Mouse (Mus musculus): ENCODE data around the gene Pfdn5.

Pfdn5 gene

DNA sequence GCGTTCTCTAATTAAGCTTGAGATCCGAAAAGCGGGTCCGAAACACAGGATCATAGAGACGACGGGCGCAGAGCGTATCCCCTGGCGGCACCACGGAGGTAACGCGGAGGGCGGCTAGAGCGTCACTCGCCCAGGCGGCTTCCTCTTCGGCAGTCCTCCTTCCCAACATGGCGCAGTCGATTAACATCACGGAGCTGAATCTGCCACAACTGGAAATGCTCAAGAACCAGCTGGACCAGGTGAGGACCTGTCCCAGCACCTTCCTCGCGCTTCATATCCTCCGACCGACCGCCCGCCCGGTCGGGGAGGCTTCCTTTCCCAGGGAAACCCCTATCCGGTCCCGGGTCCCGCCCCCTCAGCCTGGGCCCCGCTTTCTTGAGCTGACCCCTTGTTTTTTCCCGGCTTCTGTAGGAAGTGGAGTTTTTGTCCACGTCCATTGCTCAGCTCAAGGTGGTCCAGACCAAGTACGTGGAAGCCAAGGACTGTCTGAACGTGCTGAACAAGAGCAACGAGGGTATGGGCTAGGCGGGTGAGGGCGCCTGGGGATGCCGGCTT lies at the start of gene Pfdn5:
Gene Pfdn5 (plus strand): TSS at position 95 of the 555 bp plus-strand sequence.
- peak; percentile 84 to 88 for DNase-seq

DNA sequence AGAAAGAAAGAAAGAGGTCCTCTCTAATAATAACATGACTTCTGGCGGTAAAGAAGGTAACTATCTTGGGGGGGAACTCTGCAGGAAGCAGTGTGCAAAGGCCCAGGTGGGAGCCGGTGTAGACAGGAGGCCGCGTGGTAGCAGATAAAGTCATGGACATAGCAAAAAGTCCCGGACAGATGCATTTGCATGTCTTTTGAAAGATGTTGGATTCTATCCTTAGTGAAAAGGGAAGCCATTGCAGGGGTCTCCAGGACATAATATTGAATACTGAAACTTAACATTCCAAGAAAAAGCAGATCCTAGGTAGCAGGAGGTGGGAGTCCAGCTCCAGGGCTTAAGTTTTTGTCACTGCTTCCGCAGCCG lies 47.2 kb upstream of the Pfdn5 start:
- DNase-seq: no peak

- DNase-seq: peak; percentile 81 to 85
Measured at GRCm38 (mm10) chr15:102279092-102279782, 46.7 kb upstream of the Pfdn5 start, which contains the start of gene Mfsd5. Gene Mfsd5, plus strand, starts transcription at chr15:102279454.

GRCm38 (mm10) chr15:102279783-102280520 lies 46.0 kb upstream of the Pfdn5 start:
- DNase-seq: peak in 1 of 2 experiments; percentile 22

DNA sequence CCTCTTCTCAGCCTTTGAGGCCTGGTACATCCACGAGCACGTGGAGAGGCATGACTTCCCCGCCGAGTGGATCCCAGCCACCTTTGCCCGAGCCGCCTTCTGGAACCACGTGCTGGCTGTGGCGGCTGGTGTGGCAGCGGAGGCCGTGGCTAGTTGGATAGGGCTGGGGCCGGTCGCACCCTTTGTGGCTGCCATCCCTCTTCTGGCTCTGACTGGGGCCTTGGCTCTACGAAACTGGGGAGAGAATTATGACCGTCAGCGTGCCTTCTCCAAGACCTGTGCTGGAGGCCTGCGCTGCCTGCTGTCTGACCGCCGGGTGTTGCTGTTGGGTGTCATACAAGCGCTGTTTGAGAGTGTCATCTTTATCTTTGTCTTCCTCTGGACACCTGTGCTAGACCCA lies 45.3 kb upstream of the Pfdn5 start:
- no peak for DNase-seq

- no peak for DNase-seq
Measured at GRCm38 (mm10) chr15:102282463-102283292, 43.2 kb upstream of the Pfdn5 start.

GRCm38 (mm10) chr15:102283648-102284047 lies 42.3 kb upstream of the Pfdn5 start:
- DNase-seq: no peak

DNA sequence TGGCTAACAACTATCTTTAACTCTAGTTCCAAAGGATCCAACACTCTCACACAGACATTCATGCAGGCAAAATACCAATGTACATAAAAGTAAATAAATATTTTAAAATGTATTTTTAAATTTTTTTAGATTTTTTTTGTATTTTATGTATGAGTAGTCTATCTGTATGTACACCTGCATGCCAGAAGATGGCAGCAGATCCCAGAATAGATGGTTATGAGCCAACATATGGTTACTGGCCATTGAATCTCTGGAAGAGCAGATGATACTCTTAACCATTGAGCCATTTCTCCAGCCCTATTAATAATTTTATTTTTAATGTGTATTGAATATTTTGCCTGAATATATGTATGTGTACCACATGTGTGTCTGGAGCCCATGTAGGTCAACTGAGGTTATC lies 38.5 kb upstream of the Pfdn5 start:
- DNase-seq: peak in 1 of 2 experiments; percentile 56

DNA sequence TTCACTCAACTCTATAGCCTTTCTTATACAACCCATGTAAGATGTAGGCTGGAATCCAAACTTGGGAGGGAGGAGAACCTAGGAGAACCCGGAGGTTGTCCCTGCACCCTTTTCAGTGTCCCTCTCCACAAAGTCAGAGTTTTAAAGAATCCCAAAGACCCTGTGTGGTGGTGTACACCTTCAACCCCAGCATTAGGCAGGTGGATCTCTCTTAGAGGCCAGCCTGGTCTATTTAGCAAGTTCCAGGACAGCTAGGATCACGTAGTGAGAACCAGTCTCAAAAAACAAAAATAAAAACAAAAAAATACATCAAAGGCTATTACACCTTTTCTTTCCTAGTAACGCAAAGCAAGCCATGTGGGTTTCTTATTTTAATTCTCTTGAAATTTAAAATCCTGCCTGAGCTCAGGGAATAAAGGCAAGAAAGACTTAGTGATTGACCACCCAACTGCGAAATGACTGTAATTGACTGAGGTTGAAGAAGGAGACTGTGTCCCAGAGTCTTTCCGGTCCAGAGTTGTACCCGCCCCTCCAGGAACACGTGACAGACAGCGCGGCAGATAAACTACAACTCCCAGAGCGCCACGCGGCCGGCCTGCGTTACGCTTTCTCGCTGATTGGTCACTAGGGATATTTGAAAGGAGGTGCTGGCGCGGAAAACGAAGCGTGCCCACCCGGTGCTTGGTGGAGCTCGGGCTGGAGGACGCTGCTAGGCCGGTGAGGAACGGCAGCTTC lies 30.1 kb upstream of the Pfdn5 start, which contains the start of gene Espl1:
Gene Espl1 (plus strand): TSS at position 634 of the 735 bp plus-strand sequence.
- peak; percentile 94 to 95 for DNase-seq

DNA sequence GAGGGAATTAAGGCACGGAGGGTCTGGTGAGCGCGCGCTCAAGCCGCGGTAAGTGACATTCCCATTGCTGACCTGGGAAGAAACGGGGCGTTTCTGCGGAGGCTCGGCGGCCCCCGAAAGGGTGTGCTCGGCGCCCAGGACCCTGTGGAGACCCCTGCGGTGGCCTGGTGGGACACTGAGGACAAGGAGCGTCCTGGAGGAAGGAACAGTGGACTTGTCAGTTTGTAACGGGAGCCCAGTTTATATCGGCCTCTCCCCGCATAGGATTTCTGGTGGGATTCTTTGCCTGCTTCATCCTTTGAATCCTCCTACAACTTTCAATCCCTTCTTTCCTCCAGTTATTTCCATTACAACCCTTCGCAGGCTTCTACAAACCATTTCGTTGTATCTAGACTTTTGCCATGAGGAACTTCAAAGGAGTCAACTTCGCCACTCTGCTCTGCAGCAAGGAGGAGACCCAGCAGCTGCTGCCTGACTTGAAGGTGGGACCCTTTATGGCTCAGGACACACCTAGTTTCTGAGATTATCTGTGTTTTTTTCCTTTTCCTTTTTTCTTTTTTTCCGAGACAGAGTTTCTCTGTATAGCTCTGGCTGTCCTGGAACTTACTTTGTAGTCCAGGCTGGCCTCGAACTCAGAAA lies 29.4 kb upstream of the Pfdn5 start:
- DNase-seq: no peak

- DNase-seq: peak; percentile 81 to 87
Measured at GRCm38 (mm10) chr15:102302542-102302941, 23.4 kb upstream of the Pfdn5 start.

GRCm38 (mm10) chr15:102308717-102309116 lies 17.2 kb upstream of the Pfdn5 start:
- DNase-seq: no peak

GRCm38 (mm10) chr15:102310074-102310845 lies 15.7 kb upstream of the Pfdn5 start:
- peak; percentile 48 to 62 for DNase-seq

DNA sequence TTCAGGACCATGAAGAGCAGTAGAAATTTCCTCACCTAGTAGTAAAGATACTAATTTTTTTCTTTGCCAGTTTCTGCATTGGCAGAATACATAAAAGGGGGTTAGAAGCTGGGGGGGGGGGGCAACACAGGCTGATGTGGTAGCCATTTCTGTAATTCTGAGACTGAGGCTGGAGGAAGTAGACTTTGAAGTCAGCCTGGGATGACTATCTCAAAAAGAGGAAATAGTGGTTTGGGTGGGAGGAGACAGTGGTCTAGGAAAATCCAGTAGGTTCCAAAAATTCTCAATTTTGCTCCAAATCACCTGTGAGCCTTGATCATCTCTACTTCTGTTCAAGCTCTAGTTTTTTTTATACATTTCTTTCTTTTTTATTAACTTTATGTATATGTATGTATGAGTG lies 14.4 kb upstream of the Pfdn5 start:
- DNase-seq: no peak

- DNase-seq: peak; percentile 28 to 39
Measured at GRCm38 (mm10) chr15:102315292-102315691, 10.6 kb upstream of the Pfdn5 start.

DNA sequence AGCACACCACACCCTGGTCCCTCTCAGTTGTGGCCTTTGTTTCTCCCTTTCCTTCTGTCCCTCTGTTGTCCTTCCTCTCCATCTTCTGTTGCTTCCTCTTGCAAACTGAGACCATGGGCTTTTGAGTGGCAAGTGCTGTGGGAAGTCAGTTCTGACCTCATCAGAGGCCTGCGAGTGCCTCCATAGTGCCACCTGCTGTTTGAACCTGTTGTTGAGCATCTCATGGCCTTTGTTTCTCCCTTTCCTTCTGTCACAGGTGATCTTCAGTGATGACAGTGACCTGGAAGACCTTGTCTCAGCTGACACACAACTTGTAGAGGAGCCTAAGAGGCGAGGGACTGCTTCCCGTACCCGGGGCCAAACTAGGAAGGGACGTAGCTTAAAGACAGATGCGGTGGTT lies 9.7 kb upstream of the Pfdn5 start:
- DNase-seq: peak; percentile 69 to 76

DNA sequence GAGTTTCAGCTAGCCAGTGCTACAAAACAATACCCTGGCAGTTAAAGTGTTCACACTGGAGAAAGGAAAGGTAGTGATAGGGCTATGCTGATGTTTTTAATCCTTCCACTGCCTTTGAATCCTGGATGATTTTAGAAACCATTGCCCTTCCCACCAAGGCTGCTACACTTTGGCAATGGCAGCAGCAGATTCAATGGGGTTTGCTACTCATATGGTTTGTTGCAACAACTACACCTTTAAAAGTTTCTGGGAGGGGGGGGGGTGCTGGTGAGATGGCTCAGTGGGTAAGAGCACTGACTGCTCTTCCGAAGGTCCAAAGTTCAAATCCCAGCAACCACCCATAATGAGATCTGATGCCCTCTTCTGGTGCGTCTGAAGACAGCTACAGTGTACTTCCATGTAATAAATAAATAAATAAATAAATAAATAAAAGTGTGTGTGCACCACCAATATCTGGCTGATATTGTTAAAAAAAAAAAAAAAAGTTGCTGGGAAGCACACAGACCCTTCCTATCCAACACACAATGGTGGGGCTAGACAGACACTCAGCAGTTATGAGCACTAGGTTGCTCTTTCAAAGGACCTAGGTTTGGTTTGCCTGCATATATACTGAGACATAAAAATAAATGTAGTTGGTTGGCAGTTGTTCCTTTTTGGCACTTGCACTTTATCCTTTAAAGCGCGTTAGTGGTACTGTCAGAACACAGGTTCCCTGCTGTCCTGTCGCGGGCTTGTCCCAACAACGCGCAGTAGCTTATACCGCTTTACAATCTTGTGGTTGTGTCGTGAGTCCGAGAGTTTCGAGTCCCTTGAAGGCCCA lies 1.1 kb upstream of the Pfdn5 start:
- DNase-seq: no peak

DNA sequence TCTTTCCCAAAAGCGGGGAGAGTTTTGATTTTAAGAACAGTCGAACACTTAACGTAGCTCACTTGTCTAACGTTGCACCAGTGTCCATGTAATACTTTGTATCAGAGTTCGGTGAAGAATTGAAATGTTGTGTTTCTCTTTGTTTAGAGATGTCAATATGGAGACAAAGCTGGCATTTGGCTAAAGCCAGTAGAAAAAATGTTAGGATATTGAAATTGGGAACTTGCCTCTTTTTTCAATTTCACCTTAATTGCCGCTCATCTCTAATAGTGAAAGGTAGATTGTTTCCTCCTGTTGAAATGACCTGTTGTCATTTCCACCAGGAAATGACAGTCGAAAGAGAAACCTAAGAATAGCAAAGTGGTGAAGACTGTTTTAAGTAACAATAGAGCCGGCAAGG lies 976 bp downstream of the Pfdn5 start:
- no peak for DNase-seq

DNA sequence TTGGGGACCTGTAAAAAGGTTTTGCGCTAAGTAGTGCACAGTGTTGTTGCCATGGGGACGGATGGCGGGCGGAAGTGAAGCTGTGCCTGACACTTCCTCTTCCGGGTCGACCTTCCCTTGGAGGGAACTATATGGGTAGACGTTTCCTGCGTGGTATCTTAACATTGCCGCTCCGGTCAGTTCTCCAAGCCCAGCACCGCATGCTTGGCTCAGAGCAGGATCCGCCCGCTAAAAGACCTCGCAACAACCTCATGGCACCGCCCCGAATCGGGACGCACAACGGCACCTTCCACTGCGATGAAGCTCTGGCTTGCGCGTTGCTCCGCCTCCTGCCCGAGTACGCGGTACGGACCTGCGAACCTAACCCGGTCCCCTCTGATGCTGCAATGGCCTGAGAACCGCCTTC lies 5.7 kb downstream of the Pfdn5 start, which contains the start of gene Myg1:
Gene Myg1 (plus strand): TSS at position 100 of the 406 bp plus-strand sequence.
- DNase-seq: peak; percentile 82 to 86

GRCm38 (mm10) chr15:102335254-102335653 lies 9.3 kb downstream of the Pfdn5 start:
- no peak for DNase-seq

Measured in lung, adult 18-20 months (tissue).